Mouse (Mus musculus) limb, embryonic 14.5 days (tissue): Measurements from ENCODE around the gene Idi1. TPM values are rescaled to one million over a fixed set of nuclear protein-coding genes. Genes with fewer than 3 reads are reported as not detected.
"Not testable (repeated sequence)": the region's sequence is repeated elsewhere in the genome, so short reads cannot be mapped to it uniquely, and the experiment has no call there.

ENCODE experiments used
- ATAC-seq: fragments of 200-750 bp; cut with Nextera tagmentation; 2 replicates; pipeline ENCODE4 v1.8.0; 2017; ENCODE audit warnings: low read depth, moderate number of reproducible peaks, moderate TSS enrichment; ENCODE audit not compliant: low FRiP score
- DNase-seq: peaks from one replicate; pipeline ENCODE4 v3.0.0-alpha.2; 2015; ENCODE audit warnings: low spot score
- H3K27ac ChIP-seq: fragments of 300-500 bp; sonication (generic); replicated peaks from 2 replicates; pipeline ENCODE4 v1.5.1; 2014; ENCODE audit warnings: low read depth, mild to moderate bottlenecking, low read length, moderate library complexity, mixed read lengths
- H3K27me3 ChIP-seq: fragments of 300-500 bp; sonication (generic); 2 replicates; pipeline ENCODE4 v1.6.1; 2014; ENCODE audit warnings: low read length, mixed read lengths; ENCODE audit not compliant: control insufficient read depth, insufficient read depth
- H3K36me3 ChIP-seq: fragments of 300-500 bp; sonication (generic); 2 replicates; pipeline ENCODE4 v1.6.1; 2014; ENCODE audit warnings: mild to moderate bottlenecking, low read length, moderate library complexity, mixed read lengths; ENCODE audit not compliant: control insufficient read depth, insufficient read depth
- H3K4me1 ChIP-seq: fragments of 300-500 bp; sonication (generic); 2 replicates; pipeline ENCODE4 v1.6.1; 2014; ENCODE audit warnings: antibody characterized with exemption, low read length, mixed read lengths; ENCODE audit not compliant: control insufficient read depth, insufficient read depth
- H3K4me2 ChIP-seq: fragments of 300-500 bp; sonication (generic); replicated peaks from 2 replicates; pipeline ENCODE4 v1.6.1; 2014; ENCODE audit warnings: low read depth, mild to moderate bottlenecking, low read length, moderate library complexity; ENCODE audit not compliant: severe bottlenecking
- H3K4me3 ChIP-seq: fragments of 300-500 bp; sonication (generic); replicated peaks from 2 replicates; pipeline ENCODE4 v1.5.1; 2014; ENCODE audit warnings: low read length
- H3K9ac ChIP-seq: fragments of 300-500 bp; sonication (generic); 2 replicates; pipeline ENCODE4 v1.6.1; 2014; ENCODE audit warnings: mild to moderate bottlenecking, low read depth, low read length, moderate library complexity; ENCODE audit not compliant: severe bottlenecking
- H3K9me3 ChIP-seq: fragments of 300-500 bp; sonication (generic); 2 replicates; pipeline ENCODE4 v1.6.1; 2016; ENCODE audit warnings: low read length; ENCODE audit not compliant: control insufficient read depth
- POLR2A ChIP-seq: fragments of 200-500 bp; IDR thresholded peaks from 2 replicates; pipeline ENCODE4 v1.8.0; 2012; ENCODE audit warnings: inconsistent platforms, mild to moderate bottlenecking, moderate library complexity, borderline replicate concordance; ENCODE audit not compliant: insufficient read depth, insufficient read length; ENCODE audit errors: extremely low read depth
- WGBS: fragments of 180-500 bp; shearing (Covaris S2); extraction: QIAGEN DNeasy Blood & Tissue Kit; methylation state at CpG from one replicate; pipeline ENCODE4 v1.1.7; 2014; 5-methylcytosine and 5-hydroxymethylcytosine counted together
- polyA plus RNA-seq, 2 experiments: library from polyadenylated mRNA; depleted of rRNA in 1 of 2; stranded (reverse) in 1 of 2; unstranded in 1 of 2; fragments of >200 nt; fragmentation: Nextera tagmentation in 1 of 2; extraction: Ambion mirVana in 1 of 2; gene quantifications; 2 replicates each; pipeline versions ENCODE4 v1.2.1 to v1.2.3; 2012 to 2014

Gene Idi1
- polyA plus RNA-seq, 2 experiments: 35.7 to 56.1 TPM

DNA sequence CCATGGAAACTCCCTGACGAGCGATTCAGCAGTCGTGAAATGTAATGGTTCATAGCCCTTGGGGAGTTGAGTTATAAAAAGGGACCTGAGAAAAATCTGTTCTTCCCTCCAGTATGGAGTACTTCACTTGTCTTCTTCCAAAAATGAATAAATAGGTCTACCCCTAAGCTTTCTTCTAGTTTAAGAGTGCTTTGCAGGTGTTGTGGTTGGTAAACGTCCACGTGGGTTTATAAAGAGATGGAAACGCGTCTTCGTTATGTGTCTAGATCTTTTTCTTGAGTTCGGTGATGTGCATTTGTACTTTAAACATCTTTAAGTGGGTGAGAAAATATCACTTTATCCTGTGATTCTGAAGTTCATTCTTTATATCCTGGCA is 872 bp downstream of the Idi1 start:
- Histone ChIP-seq H3K27me3 (no peaks in the 10 kb centered on the region), H3K4me3 (peak overlapping the region; percentile 71), H3K4me1 (peaks cover 3% of the 10 kb centered on the region; the same call in 1 of the 2 replicates), H3K9me3 (no peaks in the 10 kb centered on the region), H3K27ac (0 out of 2 replicates have a peak overlapping the region, but pooled peaks have one; percentile 81), H3K36me3 (peaks cover 19% of the 10 kb centered on the region), H3K4me2 (peak overlapping the region; percentile 65), H3K9ac (peak overlapping the region; percentile 60)
- TF ChIP-seq POLR2A: no peak
- ATAC-seq (no peak), DNase-seq (no peak)
- WGBS: 5% methylated on average over 9 of the region's 9 CpGs

- H3K27me3 ChIP-seq: no peaks in the 10 kb centered on the region
- no peak for TF ChIP-seq POLR2A
- no peak overlapping the region for H3K4me3 ChIP-seq
- H3K9me3 ChIP-seq: no peaks in the 10 kb centered on the region
- peaks cover 3% of the 10 kb centered on the region; the same call in 1 of the 2 replicates for H3K4me1 ChIP-seq
- H3K27ac ChIP-seq: no peak overlapping the region
- ATAC-seq (no peak), DNase-seq (no peak)
- H3K4me2 ChIP-seq: no peak overlapping the region
- H3K9ac ChIP-seq: no peak overlapping the region
- 94% methylated on average over 1 of the region's 1 CpGs for WGBS
- peaks cover 24% of the 10 kb centered on the region for H3K36me3 ChIP-seq
Observed at GRCm38 (mm10) chr13:8888603-8889002, 3.3 kb downstream of the Idi1 start.

- not testable (repeated sequence) for ATAC-seq, H3K9ac ChIP-seq, H3K27me3 ChIP-seq, DNase-seq, H3K27ac ChIP-seq, H3K4me3 ChIP-seq, H3K4me2 ChIP-seq, H3K4me1 ChIP-seq, H3K9me3 ChIP-seq, H3K36me3 ChIP-seq
- 82% methylated on average over 2 of the region's 2 CpGs for WGBS
Observed at GRCm38 (mm10) chr13:8905986-8906385, 20.7 kb downstream of the Idi1 start.

DNA sequence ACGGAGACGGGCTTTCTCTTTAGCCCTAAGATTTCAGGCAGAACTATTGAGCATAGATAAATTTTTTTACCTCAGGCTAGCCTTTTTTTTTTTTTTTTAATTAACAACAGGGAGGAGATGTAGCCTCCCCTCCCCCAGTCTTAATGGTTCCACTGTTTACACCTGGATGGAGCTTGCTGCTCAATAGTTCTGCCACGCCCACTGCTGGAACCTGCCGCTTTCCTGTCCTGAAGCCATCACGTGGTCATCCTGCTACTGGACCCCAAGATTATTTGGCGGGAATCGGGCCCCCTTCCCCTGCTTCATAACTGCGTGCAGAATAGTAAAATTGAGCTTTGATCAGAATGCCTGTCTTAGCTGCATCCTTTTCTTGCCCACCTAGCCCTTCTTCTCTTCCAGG is 28.6 kb downstream of the Idi1 start:
- WGBS: 94% methylated on average over 8 of the region's 8 CpGs
- DNase-seq, H3K27me3 ChIP-seq, H3K9me3 ChIP-seq, H3K27ac ChIP-seq, H3K4me1 ChIP-seq, H3K4me2 ChIP-seq, H3K4me3 ChIP-seq, ATAC-seq, H3K36me3 ChIP-seq, H3K9ac ChIP-seq: not testable (repeated sequence)

DNA sequence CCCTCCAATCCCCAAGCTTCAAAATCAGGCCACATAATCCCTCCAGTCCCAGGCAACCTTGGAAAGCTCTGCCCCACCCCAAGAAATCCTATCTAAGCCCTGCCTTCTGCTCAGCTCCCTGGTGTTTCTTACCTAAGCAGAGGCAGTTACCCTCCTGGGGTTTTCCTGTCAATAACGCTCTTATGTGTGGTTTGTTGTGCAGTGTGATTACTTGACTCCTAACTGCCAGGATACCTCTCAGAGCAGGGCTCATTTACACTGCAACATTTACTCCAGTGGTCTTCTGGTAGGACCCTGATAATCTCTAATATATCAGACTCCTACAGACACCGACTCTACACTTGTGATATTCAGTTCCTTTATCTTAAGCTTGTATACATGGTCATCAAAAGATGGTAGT is 48.2 kb downstream of the Idi1 start:
- no peak overlapping the region for H3K4me3 ChIP-seq
- DNase-seq (no peak), ATAC-seq (no peak)
- H3K4me1 ChIP-seq: no peaks in the 10 kb centered on the region
- no peaks in the 10 kb centered on the region for H3K36me3 ChIP-seq
- H3K27me3 ChIP-seq: no peaks in the 10 kb centered on the region
- H3K27ac ChIP-seq: no peak overlapping the region
- H3K9me3 ChIP-seq: no peaks in the 10 kb centered on the region
- H3K9ac ChIP-seq: no peak overlapping the region
- no peak overlapping the region for H3K4me2 ChIP-seq
- WGBS: 53% methylated on average over 2 of the region's 2 CpGs
- no peak for TF ChIP-seq POLR2A

GRCm38 (mm10) chr13:8937611-8938140 is 52.4 kb downstream of the Idi1 start:
- not testable (repeated sequence) for DNase-seq, H3K9ac ChIP-seq, H3K4me3 ChIP-seq, H3K4me1 ChIP-seq, H3K27me3 ChIP-seq, H3K27ac ChIP-seq, ATAC-seq, H3K4me2 ChIP-seq, H3K36me3 ChIP-seq, H3K9me3 ChIP-seq
- 79% methylated on average over 6 of the region's 6 CpGs for WGBS

GRCm38 (mm10) chr13:8941110-8941509 is 55.8 kb downstream of the Idi1 start:
- H3K27ac ChIP-seq, DNase-seq, H3K4me1 ChIP-seq, H3K4me2 ChIP-seq, H3K27me3 ChIP-seq, H3K4me3 ChIP-seq, H3K9ac ChIP-seq, H3K9me3 ChIP-seq, H3K36me3 ChIP-seq: not testable (repeated sequence)
- 0 out of 2 replicates have a peak, but pooled peaks have one; percentile 34 for ATAC-seq
- 85% methylated on average over 4 of the region's 4 CpGs for WGBS

DNA sequence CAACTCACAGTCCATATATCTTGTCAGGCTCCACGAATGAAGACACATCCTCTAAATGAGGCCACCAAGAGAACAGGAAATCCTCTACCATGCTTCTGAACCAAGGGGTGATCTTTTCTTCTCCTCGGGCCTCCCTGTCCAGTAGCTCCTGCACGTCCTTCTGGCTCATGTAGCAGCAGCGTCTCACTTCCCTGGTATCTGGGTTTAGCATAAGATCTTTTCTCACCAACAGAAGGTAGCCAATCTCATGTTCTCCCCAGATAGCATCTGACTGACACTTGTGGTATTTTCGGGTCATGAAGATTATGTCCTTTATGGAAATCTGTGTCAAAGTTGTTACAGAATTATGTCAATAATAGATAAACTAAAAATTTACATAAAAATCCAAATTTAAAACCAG is 56.4 kb downstream of the Idi1 start:
- H3K4me2 ChIP-seq, H3K27ac ChIP-seq, H3K4me1 ChIP-seq, ATAC-seq, H3K9me3 ChIP-seq, H3K36me3 ChIP-seq, H3K27me3 ChIP-seq, H3K9ac ChIP-seq, DNase-seq, H3K4me3 ChIP-seq: not testable (repeated sequence)
- no CpG with 5 or more reads among the region's 5 CpGs for WGBS
